Mouse (Mus musculus): Measurements from ENCODE around the gene Insl3. TPM values are rescaled to one million over a fixed set of nuclear protein-coding genes. Genes with fewer than 3 reads are reported as not detected.

The Insl3 gene
- polyA plus RNA-seq, 1 experiment from 2014 or later: 1.1 TPM

DNA sequence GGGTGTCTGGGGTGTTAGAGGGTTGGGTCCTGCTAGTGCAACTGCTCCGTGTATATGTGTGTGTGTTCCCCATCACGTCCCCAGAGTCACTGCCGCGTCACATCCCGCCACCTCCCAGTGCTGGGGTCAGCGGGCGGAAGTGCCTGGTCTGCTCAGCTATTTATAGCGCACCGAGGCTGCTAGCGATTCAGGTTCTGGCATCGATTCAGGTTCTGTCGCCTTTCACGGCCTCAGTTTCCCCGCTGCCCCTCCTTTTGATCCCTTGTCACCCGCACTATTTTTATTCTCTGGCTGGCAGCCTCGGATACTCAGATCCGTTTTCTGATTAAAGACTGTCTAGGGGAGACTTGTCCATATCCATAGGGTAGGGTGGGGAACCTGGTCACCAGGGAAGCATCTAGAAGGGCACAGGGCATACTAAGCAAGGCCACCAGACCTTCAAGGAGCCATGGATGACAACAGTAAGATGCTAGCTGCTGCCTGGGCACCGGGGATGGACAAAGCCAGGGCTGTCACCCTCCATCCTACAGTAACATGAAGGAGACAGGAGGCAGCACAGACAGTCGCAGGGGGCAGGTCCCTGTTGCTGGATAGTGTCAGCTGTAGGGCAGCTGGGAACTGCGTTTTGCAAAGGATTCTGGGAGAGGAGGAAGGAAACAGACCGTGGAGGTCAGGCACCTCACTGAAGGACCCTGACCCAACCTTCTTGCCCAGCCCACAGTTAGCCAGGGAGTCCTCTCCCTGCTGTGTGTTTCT is 20.6 kb upstream of the Insl3 start:
- H3K4me2 ChIP-seq (replicated peaks): 0 out of 2 replicates have a peak overlapping the region, but pooled peaks have one; percentile 3
- H3K4me3 ChIP-seq (replicated peaks): no peak overlapping the region
- no peak for ATAC-seq (ENCODE audit: insufficient number of reproducible peaks, low FRiP score, low TSS enrichment, low read depth)
- no peak overlapping the region for H3K9ac ChIP-seq
- 3% methylated on average over 21 of the region's 21 CpGs for WGBS
- H3K27ac ChIP-seq (replicated peaks): no peak overlapping the region
- peaks cover 46% of the 10 kb centered on the region for H3K27me3 ChIP-seq
- H3K9me3 ChIP-seq (replicated peaks): no peaks in the 10 kb centered on the region
- no peaks in the 10 kb centered on the region for H3K36me3 ChIP-seq
- H3K4me1 ChIP-seq: peaks cover 36% of the 10 kb centered on the region

DNA sequence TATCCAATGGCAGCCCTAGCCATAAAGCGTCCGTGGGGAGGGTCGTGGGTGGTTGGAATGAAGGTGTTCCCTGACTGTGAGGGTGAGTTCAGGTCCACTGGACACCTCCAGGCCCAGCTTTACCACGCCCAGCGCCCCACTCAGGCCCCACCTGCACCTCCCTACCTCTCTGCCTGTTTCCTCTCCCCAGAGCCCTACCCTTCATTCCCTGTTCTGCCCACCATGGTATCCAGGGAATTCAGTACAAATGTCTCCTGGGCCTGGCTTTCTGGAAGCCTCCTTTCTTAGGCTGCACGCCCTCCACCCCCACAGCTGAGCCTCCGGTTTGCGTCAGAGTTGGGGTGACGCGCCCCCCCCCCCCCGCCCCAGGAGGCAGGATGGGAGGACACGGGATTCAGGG is 18.8 kb upstream of the Insl3 start:
- Histone ChIP-seq H3K27me3 (peaks cover 42% of the 10 kb centered on the region), H3K9ac (no peak overlapping the region), H3K4me1 (peaks cover 36% of the 10 kb centered on the region), H3K36me3 (no peaks in the 10 kb centered on the region), H3K4me3 (replicated peaks) (peak overlapping the region; percentile 52), H3K9me3 (replicated peaks) (no peaks in the 10 kb centered on the region), H3K4me2 (replicated peaks) (peak overlapping the region; percentile 98), H3K27ac (replicated peaks) (no peak overlapping the region)
- WGBS: 12% methylated on average over 12 of the region's 12 CpGs
- peak; percentile 5; the same call in 1 of the 2 replicates for ATAC-seq (ENCODE audit: insufficient number of reproducible peaks, low FRiP score, low TSS enrichment, low read depth)

DNA sequence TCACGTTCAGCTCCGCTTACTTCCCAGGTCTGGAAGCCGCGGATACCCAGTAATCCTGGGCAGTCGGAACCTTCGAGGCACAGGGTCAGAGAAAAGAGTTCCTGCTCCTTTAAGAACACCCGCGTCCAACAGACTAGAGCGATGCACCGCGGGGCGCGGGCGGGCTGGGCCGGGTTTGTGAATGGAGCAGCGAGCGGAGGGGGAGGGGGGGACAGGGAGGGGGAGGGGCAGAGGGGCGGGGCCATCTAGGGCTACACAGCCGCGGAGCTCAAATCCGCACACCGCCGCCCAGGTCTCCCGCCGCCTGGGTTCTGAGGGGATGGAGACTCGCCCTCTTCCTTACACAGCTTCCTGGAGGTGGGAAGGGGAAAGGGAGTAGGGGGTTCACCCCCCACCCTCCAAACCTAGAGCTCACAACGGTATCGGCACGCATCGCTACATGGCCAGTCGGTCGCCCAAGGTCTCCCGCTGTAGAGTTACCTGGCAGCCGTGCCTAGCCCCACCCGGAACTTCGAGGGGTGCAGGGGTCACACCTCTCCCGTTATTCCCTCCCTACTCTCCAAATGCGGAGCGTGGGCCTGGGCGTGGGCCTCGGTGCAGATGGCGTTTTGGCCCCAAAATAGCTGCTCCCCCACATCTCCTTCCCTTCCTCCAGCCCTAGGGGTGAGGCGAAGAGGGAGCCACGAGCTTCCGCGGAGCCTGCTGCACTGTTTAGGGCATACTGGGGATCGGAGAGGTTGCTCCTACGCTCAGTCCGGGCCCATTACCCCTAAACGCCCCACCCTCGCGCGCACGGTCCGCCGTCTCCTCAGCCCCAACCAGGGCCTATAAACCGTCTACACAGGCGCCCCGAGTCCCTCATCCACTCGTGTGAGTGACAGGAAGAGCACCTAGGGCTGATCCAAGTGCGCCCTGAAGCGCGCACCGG is 18.1 kb upstream of the Insl3 start:
- no peak overlapping the region for H3K27ac ChIP-seq (replicated peaks)
- H3K9ac ChIP-seq: no peak overlapping the region

DNA sequence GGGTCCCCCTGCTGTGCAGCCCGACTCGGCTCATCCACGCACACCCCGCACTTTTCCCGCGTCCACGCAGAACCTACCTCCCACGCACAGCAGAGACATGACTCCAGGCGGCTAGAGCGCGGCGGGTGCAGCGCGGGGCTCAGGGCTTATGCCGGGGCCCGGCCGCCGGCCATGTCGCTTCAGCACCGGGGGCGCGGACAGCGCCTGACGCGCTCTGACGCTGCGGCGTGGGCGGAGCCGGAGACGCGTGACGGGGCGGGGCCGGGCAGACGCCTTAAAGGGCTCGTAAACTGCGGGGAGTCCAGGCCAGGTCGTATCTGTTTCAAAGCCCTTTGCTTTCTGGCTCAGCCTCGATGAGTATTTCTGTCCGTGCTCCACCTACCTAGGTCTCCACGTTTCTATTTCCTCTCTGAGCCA is 17.5 kb upstream of the Insl3 start, which contains the start of gene Unc13a:
TSS of gene Unc13a (minus strand) at position 209 of the 417 bp plus-strand sequence.
- H3K4me3 ChIP-seq (replicated peaks): peak within 1 kb of the TSS; percentile 52
- H3K4me1 ChIP-seq: peaks cover 38% of the 10 kb centered on the region
- H3K4me2 ChIP-seq (replicated peaks): peak within 1 kb of the TSS; percentile 98
- WGBS: under 1% methylated on average over 42 of the region's 42 CpGs
- no peaks in the 10 kb centered on the region for H3K9me3 ChIP-seq (replicated peaks)
- peaks cover 43% of the 10 kb centered on the region for H3K27me3 ChIP-seq
- no peak within 1 kb of the TSS; the same call in 1 of the 2 replicates for H3K27ac ChIP-seq (replicated peaks)
- H3K9ac ChIP-seq: no peak within 1 kb of the TSS; the same call in 1 of the 2 replicates
- ATAC-seq (ENCODE audit: insufficient number of reproducible peaks, low FRiP score, low TSS enrichment, low read depth): peak; percentile 75
- H3K36me3 ChIP-seq: no peaks in the 10 kb centered on the region

More for the DNA sequence above, 18.1 kb upstream of the Insl3 start:
- Histone ChIP-seq H3K27me3 (peaks cover 47% of the 10 kb centered on the region), H3K9me3 (replicated peaks) (no peaks in the 10 kb centered on the region), H3K36me3 (no peaks in the 10 kb centered on the region), H3K4me3 (replicated peaks) (peak overlapping the region; percentile 52), H3K4me1 (peaks cover 35% of the 10 kb centered on the region), H3K4me2 (replicated peaks) (peak overlapping the region; percentile 98)
- peak; percentile 44 for ATAC-seq (ENCODE audit: insufficient number of reproducible peaks, low FRiP score, low TSS enrichment, low read depth)
- WGBS: under 1% methylated on average over 60 of the region's 64 CpGs

DNA sequence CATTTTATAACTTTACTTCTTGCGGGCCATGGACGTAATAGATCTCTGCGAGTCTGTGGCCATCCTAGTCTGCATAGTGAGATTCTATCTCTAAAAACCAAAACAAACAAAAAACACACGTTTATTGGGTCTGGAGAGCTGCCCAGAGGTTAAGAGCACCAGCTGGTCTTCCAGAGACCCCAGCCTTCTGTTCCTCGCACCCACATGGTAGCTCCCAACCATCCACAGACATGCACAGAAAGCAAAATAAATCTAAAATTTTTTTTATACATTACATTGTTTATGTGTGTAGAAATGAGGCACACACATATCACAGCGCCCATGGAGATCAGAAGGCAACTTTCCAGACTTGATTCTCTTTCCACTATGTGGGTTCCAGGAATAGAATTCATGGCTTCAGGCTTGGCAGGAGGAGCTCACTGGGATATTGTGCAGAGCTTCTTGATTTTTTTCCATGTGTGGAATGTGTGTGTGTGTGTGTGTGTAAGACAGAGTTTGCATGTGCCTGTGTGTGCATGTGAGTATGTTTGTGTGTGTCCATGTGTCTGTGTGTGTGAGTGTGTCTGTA is 16.8 kb upstream of the Insl3 start:
- H3K9me3 ChIP-seq (replicated peaks): no peaks in the 10 kb centered on the region
- no peaks in the 10 kb centered on the region for H3K36me3 ChIP-seq
- H3K27me3 ChIP-seq: peaks cover 37% of the 10 kb centered on the region
- 53% methylated on average over 6 of the region's 6 CpGs for WGBS
- H3K9ac ChIP-seq: no peak overlapping the region
- no peak for ATAC-seq (ENCODE audit: insufficient number of reproducible peaks, low FRiP score, low TSS enrichment, low read depth)
- no peak overlapping the region; the same call in 1 of the 2 replicates for H3K27ac ChIP-seq (replicated peaks)
- peak overlapping the region; percentile 52 for H3K4me3 ChIP-seq (replicated peaks)
- H3K4me1 ChIP-seq: peaks cover 43% of the 10 kb centered on the region
- H3K4me2 ChIP-seq (replicated peaks): peak overlapping the region; percentile 98

DNA sequence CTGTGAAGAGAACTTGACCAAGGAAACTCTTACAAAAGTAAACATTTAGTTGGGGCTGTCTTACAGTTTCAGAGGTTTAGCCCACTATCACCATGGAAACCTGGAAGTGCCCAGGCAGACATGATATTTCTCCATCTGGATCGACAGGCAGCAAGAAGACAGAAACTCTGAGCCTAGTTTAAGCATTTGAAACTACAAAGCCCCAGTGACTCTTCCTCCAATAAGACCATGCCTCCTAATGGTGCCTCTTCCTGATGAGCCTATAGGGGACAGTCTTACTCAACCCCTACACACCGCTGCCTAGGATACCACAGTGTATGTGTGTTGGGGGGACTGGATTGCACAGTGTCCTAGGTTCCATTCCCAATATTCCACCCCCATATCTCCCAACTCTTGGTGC is 14.9 kb upstream of the Insl3 start:
- H3K9me3 ChIP-seq (replicated peaks): no peaks in the 10 kb centered on the region
- H3K4me2 ChIP-seq (replicated peaks): no peak overlapping the region
- H3K27me3 ChIP-seq: peaks cover 41% of the 10 kb centered on the region
- no peak overlapping the region for H3K27ac ChIP-seq (replicated peaks)
- peaks cover 37% of the 10 kb centered on the region for H3K4me1 ChIP-seq
- WGBS: 70% methylated on average over 2 of the region's 2 CpGs
- H3K36me3 ChIP-seq: no peaks in the 10 kb centered on the region
- no peak overlapping the region for H3K4me3 ChIP-seq (replicated peaks)
- no peak overlapping the region for H3K9ac ChIP-seq
- ATAC-seq (ENCODE audit: insufficient number of reproducible peaks, low FRiP score, low TSS enrichment, low read depth): no peak

DNA sequence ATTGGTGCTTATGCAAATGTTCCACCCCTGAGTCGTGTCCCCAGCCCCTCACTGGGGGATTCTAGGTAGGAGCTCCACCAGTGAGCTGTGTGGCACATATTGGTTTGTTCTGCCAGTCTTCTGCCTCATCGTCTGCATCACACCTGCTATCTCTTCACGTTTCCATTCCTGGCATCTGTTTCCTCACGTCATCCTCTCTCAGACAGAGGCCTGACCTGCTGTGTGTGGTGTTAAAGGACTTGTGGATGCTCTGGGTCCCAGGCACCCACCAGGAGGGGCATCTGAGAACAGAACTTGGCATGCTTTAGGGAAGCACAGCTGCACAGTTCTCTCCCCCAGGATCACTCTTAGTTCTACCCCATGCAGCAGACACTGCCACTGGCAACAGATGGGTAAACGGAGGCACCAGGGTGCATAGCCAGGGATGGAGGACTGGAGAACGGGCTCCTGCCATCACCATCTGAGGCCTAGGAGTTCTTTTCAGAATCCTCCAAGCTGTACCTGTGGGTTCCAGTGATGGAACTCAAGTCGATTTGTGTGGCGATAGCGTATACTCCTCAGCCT is 13.5 kb upstream of the Insl3 start:
- no peak for ATAC-seq (ENCODE audit: insufficient number of reproducible peaks, low FRiP score, low TSS enrichment, low read depth)
- H3K27me3 ChIP-seq: peaks cover 45% of the 10 kb centered on the region
- H3K4me2 ChIP-seq (replicated peaks): peak overlapping the region; percentile 87
- WGBS: 27% methylated on average over 9 of the region's 9 CpGs
- no peak overlapping the region for H3K9ac ChIP-seq
- peaks cover 44% of the 10 kb centered on the region for H3K4me1 ChIP-seq
- peak overlapping the region; percentile 67 for H3K4me3 ChIP-seq (replicated peaks)
- no peaks in the 10 kb centered on the region for H3K9me3 ChIP-seq (replicated peaks)
- 0 out of 2 replicates have a peak overlapping the region, but pooled peaks have one; percentile 72 for H3K27ac ChIP-seq (replicated peaks)
- H3K36me3 ChIP-seq: no peaks in the 10 kb centered on the region

DNA sequence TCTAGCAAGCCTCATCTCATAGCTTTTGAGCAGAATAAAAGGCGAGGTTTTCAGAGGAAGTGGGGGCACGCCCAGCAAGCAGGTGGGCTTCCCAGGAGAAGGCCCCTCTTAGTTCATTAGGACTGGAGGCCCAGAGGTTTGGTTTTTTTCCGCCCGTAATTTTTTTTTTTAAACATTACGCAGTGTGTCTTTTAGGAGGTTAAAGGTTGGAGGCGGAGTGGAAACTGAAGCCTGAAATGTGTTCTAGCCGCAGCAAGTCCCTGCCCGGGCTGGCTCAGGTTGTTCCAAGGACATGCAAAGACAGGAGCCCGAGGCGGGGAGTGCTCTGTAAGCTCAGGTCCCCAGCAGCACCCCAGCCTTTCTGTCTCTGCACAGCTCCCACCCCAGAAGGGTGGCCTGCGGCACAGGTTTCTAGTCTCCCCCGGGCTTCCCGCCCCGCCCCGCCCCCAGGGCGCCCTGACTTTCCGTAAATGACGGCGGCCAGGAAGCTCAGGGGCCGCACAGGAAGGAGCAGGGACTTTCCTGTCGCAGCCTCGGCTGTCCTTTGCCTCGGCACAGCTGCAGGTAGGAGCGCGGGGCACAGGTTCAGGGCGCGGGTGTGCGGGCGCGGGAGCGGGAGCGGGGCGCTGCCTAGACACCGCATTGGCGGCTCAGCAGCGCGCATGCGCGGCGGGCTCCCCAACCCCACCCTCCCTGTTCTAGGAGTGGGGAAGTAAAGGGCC is 12.8 kb upstream of the Insl3 start, which contains the start of gene Jak3:
TSS of gene Jak3 (plus strand) at position 277 of the 722 bp plus-strand sequence.
- H3K36me3 ChIP-seq: no peaks in the 10 kb centered on the region
- 0 out of 2 replicates have a peak, but pooled peaks have one; percentile 13 for ATAC-seq (ENCODE audit: insufficient number of reproducible peaks, low FRiP score, low TSS enrichment, low read depth)
- peak within 1 kb of the TSS; percentile 67 for H3K4me3 ChIP-seq (replicated peaks)
- H3K27me3 ChIP-seq: peaks cover 47% of the 10 kb centered on the region
- peak within 1 kb of the TSS; percentile 48 for H3K9ac ChIP-seq
- peaks cover 43% of the 10 kb centered on the region for H3K4me1 ChIP-seq
- H3K9me3 ChIP-seq (replicated peaks): no peaks in the 10 kb centered on the region
- WGBS: 3% methylated on average over 40 of the region's 40 CpGs
- peak within 1 kb of the TSS; percentile 72 for H3K27ac ChIP-seq (replicated peaks)
- peak within 1 kb of the TSS; percentile 87 for H3K4me2 ChIP-seq (replicated peaks)

DNA sequence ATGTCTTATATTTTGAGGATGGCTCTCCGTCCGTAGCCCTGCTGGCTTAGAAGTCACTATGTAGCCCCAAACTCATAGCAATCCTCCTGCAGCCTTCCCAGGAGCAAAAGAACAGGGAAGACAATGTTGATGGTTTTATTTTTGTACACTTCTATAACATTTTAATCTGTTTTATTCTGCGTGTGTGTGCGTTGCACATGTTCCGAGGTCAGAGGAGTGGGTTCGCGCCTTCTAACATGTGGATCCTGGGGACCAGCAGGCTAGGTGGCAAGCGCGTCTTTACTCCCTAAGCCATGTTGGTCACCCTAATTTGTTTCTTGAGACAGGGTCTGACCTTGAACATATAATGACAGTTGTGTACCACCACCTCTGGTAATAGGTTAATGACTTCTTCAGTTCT is 12.2 kb upstream of the Insl3 start:
- Histone ChIP-seq H3K4me1 (peaks cover 43% of the 10 kb centered on the region), H3K4me2 (replicated peaks) (peak overlapping the region; percentile 87), H3K4me3 (replicated peaks) (peak overlapping the region; percentile 67), H3K27ac (replicated peaks) (peak overlapping the region; percentile 72; the same call in 1 of the 2 replicates), H3K27me3 (peaks cover 50% of the 10 kb centered on the region), H3K36me3 (no peaks in the 10 kb centered on the region), H3K9ac (0 out of 2 replicates have a peak overlapping the region, but pooled peaks have one; percentile 48), H3K9me3 (replicated peaks) (no peaks in the 10 kb centered on the region)
- WGBS: 48% methylated on average over 9 of the region's 9 CpGs
- no peak for ATAC-seq (ENCODE audit: insufficient number of reproducible peaks, low FRiP score, low TSS enrichment, low read depth)

DNA sequence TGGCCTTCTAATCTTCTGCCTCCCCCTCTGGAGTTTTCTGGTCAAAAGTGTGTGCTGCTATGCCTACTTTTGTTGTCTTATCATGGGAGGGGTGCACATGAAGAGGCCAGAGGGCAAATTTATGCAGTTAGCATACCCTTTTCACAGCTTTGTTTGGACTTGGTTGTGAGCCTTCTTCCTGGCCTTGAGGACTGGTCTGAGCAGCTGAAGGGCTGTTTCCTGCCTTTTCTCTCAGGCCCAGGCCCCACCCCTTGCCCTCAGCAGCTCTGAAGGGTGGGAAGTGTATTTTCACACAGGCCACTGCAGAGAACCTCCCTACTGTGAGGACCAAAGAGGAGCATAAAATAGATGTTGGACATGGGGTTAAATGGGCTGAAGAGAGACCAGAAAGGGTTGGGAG is 11.5 kb upstream of the Insl3 start:
- no peak overlapping the region for H3K4me3 ChIP-seq (replicated peaks)
- H3K36me3 ChIP-seq: no peaks in the 10 kb centered on the region
- ATAC-seq (ENCODE audit: insufficient number of reproducible peaks, low FRiP score, low TSS enrichment, low read depth): no peak
- no peak overlapping the region for H3K27ac ChIP-seq (replicated peaks)
- no peaks in the 10 kb centered on the region for H3K9me3 ChIP-seq (replicated peaks)
- no peak overlapping the region for H3K4me2 ChIP-seq (replicated peaks)
- H3K9ac ChIP-seq: no peak overlapping the region
- H3K27me3 ChIP-seq: peaks cover 58% of the 10 kb centered on the region
- peaks cover 40% of the 10 kb centered on the region for H3K4me1 ChIP-seq
